Mouse (Mus musculus) G1E (cell line): ENCODE measurements around the gene Cnot6. TPM values are rescaled to one million over a fixed set of nuclear protein-coding genes. Genes with fewer than 3 reads are reported as not detected.
A peak's percentile ranks its signal among the peaks of the same experiment; 100 is the strongest.

Experiments
- ATAC-seq: 2 replicates; pipeline ENCODE4 v1.8.0; 2016; ENCODE audit warnings: mild to moderate bottlenecking; ENCODE audit not compliant: insufficient number of reproducible peaks, poor library complexity, low FRiP score, severe bottlenecking; ENCODE audit errors: extremely low read depth
- DNase-seq: peaks from one replicate; pipeline ENCODE4 v3.0.0; 2012; ENCODE audit warnings: low spot score
- H3K27me3 ChIP-seq: 2 replicates; pipeline ENCODE4 v1.6.1; 2012; ENCODE audit warnings: mild to moderate bottlenecking, low read length, inconsistent platforms; ENCODE audit not compliant: insufficient read depth
- H3K36me3 ChIP-seq: replicated peaks from 2 replicates; pipeline ENCODE3; 2012; ENCODE audit warnings: mild to moderate bottlenecking, inconsistent platforms
- H3K4me1 ChIP-seq: 2 replicates; pipeline ENCODE4 v1.6.1; 2012; ENCODE audit warnings: low read depth, low read length, inconsistent platforms, mixed read lengths; ENCODE audit not compliant: insufficient read depth
- H3K4me3 ChIP-seq: 2 replicates; pipeline ENCODE4 v1.5.1; 2012; ENCODE audit warnings: low read depth, mild to moderate bottlenecking, inconsistent platforms, low read length, moderate library complexity, mixed read lengths
- H3K9me3 ChIP-seq: replicated peaks from 2 replicates; pipeline ENCODE4 v1.6.1; 2012; ENCODE audit warnings: inconsistent platforms
- CTCF ChIP-seq: IDR thresholded peaks from 2 replicates; pipeline ENCODE4 v1.5.1; 2012; ENCODE audit warnings: low read depth, low read length, inconsistent platforms, mixed read lengths
- GATA1 ChIP-seq: IDR thresholded peaks from 2 replicates; pipeline ENCODE4 v1.6.1; 2012; ENCODE audit warnings: borderline replicate concordance, low read length, inconsistent platforms, mixed read lengths
- GATA2 ChIP-seq: IDR thresholded peaks from 2 replicates; pipeline ENCODE4 v1.6.1; 2012; ENCODE audit warnings: low read depth, low read length, inconsistent platforms, borderline replicate concordance
- POLR2AphosphoS5 ChIP-seq: IDR thresholded peaks from 2 replicates; pipeline ENCODE4 v1.6.1; 2012; ENCODE audit warnings: low read depth, low read length, inconsistent platforms; ENCODE audit not compliant: insufficient replicate concordance
- TAL1 ChIP-seq: conservative IDR thresholded peaks from 2 replicates; pipeline ENCODE4 v1.6.1; 2012; ENCODE audit warnings: low read depth, low read length, inconsistent platforms, mixed read lengths
- polyA plus RNA-seq: library from polyadenylated mRNA; stranded (reverse); fragments of >175 nt; gene quantifications from 2 replicates; pipeline ENCODE4 v1.2.3, GENCODE M21; 2012
- total RNA-seq, 2 experiments: library from RNA; stranded (forward) in 1 of 2; stranded (reverse) in 1 of 2; fragments of 200-1000 nt in 1 of 2; fragments of >200 nt in 1 of 2; fragmentation: Nextera tagmentation in 1 of 2; gene quantifications; 2 replicates each; pipeline ENCODE4 v1.2.3; 2014 to 2017

Cnot6 gene
- total and polyA plus RNA-seq, 3 experiments: 44.0 to 165 (median 93.8) TPM

DNA sequence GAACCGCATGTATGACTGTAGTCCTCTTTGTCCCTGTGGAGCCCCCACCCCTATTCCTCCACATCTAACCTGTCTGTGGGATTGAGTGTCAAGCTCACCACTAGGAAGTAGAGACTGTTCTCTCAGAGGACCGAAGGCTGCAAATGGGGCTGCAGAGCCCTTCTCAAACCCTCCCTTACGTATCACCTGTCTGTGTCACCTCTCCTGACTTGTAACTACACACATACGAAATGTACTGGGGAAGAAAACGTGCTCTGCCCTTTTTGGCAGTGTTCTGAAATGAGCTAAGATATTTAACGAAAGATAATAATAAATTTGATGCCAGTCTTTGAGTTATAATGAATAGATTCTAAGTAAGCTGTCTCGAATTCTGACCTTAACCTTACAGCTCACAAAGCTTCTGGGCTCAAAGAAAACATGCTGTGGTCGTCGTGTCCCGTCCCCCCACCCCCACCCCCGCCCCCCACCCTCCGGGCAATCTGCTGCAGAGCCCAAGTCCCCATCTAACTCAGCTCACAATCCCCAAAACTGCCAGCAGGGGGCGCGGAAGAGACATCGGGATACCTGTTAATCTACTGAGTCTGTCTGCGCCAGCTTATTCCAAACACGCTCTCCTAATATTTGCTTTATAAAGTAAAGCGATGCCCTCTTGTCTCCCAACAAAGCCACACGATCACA lies 60.0 kb downstream of the Cnot6 start:
- peak; percentile 16; the same call in 1 of the 2 replicates for TF ChIP-seq CTCF
- TF ChIP-seq GATA2: no peak
- TF ChIP-seq TAL1: no peak

DNA sequence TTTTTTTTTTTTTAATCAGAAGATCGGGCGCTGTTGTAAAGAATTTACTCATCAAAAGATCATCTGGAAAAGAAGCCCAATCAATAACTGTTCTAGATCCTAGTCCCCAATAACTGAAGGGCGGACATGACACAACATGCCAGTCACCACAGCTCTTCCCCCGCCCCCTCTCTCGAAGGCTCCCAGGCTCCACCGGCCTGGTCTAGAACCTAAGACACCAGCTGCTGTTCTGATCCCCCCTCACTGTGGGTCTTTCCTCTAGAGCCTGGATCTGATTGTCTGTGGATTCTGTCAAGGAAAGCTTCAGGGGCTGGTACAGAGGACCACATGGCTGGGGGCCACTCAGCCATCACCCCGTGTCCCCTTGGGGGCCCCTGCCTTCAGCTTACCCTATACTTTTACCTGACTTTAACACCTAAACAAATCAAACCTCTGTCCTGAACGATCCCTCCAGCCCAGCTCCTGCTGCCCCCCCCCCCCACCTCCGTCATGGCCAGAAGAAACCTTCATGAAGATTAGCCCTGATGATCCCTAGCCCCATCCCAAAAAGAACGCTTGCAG lies 60.7 kb downstream of the Cnot6 start:
- Histone ChIP-seq H3K9me3 (peaks cover 5% of the 10 kb centered on the region), H3K36me3 (no peaks in the 10 kb centered on the region), H3K4me1 (peaks cover 39% of the 10 kb centered on the region), H3K4me3 (peak overlapping the region; percentile 58; the same call in 1 of the 2 replicates), H3K27me3 (peaks cover 16% of the 10 kb centered on the region)
- TF ChIP-seq GATA1 (no peak), CTCF (no peak), POLR2AphosphoS5 (no peak), TAL1 (no peak), GATA2 (no peak)
- DNase-seq (peak; percentile 71), ATAC-seq (peak; percentile 50)

More for the DNA sequence above, 60.0 kb downstream of the Cnot6 start:
- peaks cover 13% of the 10 kb centered on the region for H3K27me3 ChIP-seq
- ATAC-seq (0 out of 2 replicates have a peak, but pooled peaks have one; percentile 18), DNase-seq (peak; percentile 69)
- H3K4me3 ChIP-seq: peak overlapping the region; percentile 58; the same call in 1 of the 2 replicates
- H3K4me1 ChIP-seq: peaks cover 39% of the 10 kb centered on the region
- H3K9me3 ChIP-seq: peaks cover 5% of the 10 kb centered on the region
- H3K36me3 ChIP-seq: no peaks in the 10 kb centered on the region

- peak; percentile 70 for DNase-seq
- no peaks in the 10 kb centered on the region for H3K36me3 ChIP-seq
- H3K4me1 ChIP-seq: peaks cover 39% of the 10 kb centered on the region
- peaks cover 14% of the 10 kb centered on the region for H3K27me3 ChIP-seq
- peak overlapping the region; percentile 67; the same call in 1 of the 2 replicates for H3K4me3 ChIP-seq
- peak; percentile 86 for ATAC-seq
- TF ChIP-seq POLR2AphosphoS5: no peak
- no peak for TF ChIP-seq CTCF
- TF ChIP-seq TAL1: no peak
- TF ChIP-seq GATA2: no peak
- TF ChIP-seq GATA1: no peak
- H3K9me3 ChIP-seq: peaks cover 5% of the 10 kb centered on the region
Observed at GRCm38 (mm10) chr11:49650994-49651761, 61.3 kb downstream of the Cnot6 start.

- ATAC-seq: no peak
- peaks cover 14% of the 10 kb centered on the region for H3K27me3 ChIP-seq
- no peaks in the 10 kb centered on the region for H3K36me3 ChIP-seq
- H3K4me1 ChIP-seq: peaks cover 42% of the 10 kb centered on the region
- DNase-seq: peak; percentile 65
- H3K4me3 ChIP-seq: peak overlapping the region; percentile 67; the same call in 1 of the 2 replicates
- TF ChIP-seq CTCF (peak; percentile 35), GATA2 (no peak), GATA1 (no peak), TAL1 (no peak)
- H3K9me3 ChIP-seq: peaks cover 5% of the 10 kb centered on the region
Observed at GRCm38 (mm10) chr11:49650113-49650993, 62.2 kb downstream of the Cnot6 start.

DNA sequence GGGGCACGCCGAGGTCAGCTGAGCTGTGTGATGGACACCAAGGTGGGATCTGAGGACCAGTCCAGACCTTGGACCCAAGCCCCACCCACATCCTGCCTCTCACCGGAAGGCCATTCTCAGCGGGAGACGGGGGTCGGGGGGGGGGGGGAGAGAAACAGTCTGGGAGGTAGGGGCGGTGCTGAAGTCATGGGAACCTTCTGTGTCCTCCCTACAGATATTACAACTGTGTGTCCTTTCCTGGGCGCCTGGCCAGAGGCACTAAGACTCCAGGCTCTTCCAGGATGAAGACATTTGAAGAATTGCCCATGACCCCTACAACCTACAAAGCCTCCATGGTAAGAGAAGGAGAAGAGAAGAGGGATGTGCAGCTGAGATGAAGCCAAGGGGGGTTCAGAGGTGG lies 66.8 kb downstream of the Cnot6 start:
- Histone ChIP-seq H3K9me3 (no peaks in the 10 kb centered on the region), H3K27me3 (peaks cover 33% of the 10 kb centered on the region), H3K36me3 (no peaks in the 10 kb centered on the region), H3K4me1 (peaks cover 13% of the 10 kb centered on the region), H3K4me3 (no peak overlapping the region)
- no peak for ATAC-seq
- DNase-seq: no peak
- TF ChIP-seq GATA2 (no peak), CTCF (no peak), TAL1 (no peak), POLR2AphosphoS5 (no peak), GATA1 (no peak)

DNA sequence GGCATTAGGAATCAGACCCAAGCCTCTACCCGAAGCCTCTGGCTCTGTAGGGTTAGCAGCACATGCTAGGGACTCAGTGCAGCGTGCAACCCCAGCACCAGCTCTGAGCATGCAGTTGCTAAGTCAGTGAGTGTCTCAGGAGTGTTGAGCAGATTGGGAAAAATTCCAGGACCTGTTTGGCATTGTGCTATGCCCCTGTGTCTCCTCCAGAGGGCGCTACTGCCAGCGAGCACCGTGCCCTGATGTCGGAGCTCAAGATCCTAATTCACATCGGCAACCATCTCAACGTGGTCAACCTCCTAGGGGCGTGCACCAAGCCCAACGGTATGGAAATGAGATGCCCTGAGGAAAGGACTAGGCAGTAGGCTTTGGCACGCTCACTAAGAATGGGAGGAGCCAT lies 76.1 kb downstream of the Cnot6 start:
- Histone ChIP-seq H3K27me3 (peaks cover 47% of the 10 kb centered on the region), H3K36me3 (no peaks in the 10 kb centered on the region), H3K4me3 (no peak overlapping the region), H3K4me1 (peaks cover 24% of the 10 kb centered on the region), H3K9me3 (no peaks in the 10 kb centered on the region)
- ATAC-seq: no peak
- no peak for DNase-seq
- peak; percentile 71 for TF ChIP-seq CTCF
- no peak for TF ChIP-seq POLR2AphosphoS5
